Mouse (Mus musculus) spleen, embryonic (tissue): Measurements from ENCODE around the gene Hbb-bs.
"Not testable (repeated sequence)": the region's sequence is repeated elsewhere in the genome, so short reads cannot be mapped to it uniquely, and the experiment has no call there.

Experiments
- CTCF ChIA-PET: fragments of 350-600 bp; sonication (Branson Sonifier 250); formaldehyde crosslinking; loops from one replicate; lab custom pipeline; 2022; lab: Charles Lee

Gene Hbb-bs

GRCm38 (mm10) chr7:103811223-103811845, 16.6 kb downstream of the Hbb-bs start:
- CTCF ChIA-PET, result no interaction called here

- CTCF ChIA-PET, result no interaction called here
Observed at GRCm38 (mm10) chr7:103810746-103811145, 17.1 kb downstream of the Hbb-bs start.

GRCm38 (mm10) chr7:103810296-103810695, 17.6 kb downstream of the Hbb-bs start:
- CTCF ChIA-PET, result no interaction called here

GRCm38 (mm10) chr7:103809801-103810155, 18.1 kb downstream of the Hbb-bs start:
- CTCF ChIA-PET, result no interaction called here

GRCm38 (mm10) chr7:103808971-103809800, 18.7 kb downstream of the Hbb-bs start:
- CTCF ChIA-PET, result no interaction called here

GRCm38 (mm10) chr7:103808120-103808519, 19.8 kb downstream of the Hbb-bs start:
- CTCF ChIA-PET, result not testable (repeated sequence)

- CTCF ChIA-PET, result interaction anchor here (0.7 to 0.8 kb wide), 2 partner anchors 34 to 1342 kb away, joined by 3 to 5 read pairs; no protein-coding TSS in a partner anchor
Observed at GRCm38 (mm10) chr7:103806856-103807255, 21.0 kb downstream of the Hbb-bs start.

GRCm38 (mm10) chr7:103792669-103793388, 35.1 kb downstream of the Hbb-bs start:
- CTCF ChIA-PET, result interaction anchor here (0.5 to 1.0 kb wide), 3 partner anchors 164 to 1739 kb away, joined by 3 to 6 read pairs (median 3); no protein-coding TSS in a partner anchor

- CTCF ChIA-PET, result no interaction called here
Observed at GRCm38 (mm10) chr7:103791721-103792120, 36.2 kb downstream of the Hbb-bs start, which contains the start of gene Olfr67. Gene Olfr67, minus strand, starts transcription at chr7:103791821.

GRCm38 (mm10) chr7:103779598-103779997, 48.3 kb downstream of the Hbb-bs start, which contains the start of gene Olfr68:
Gene Olfr68, minus strand, starts transcription at chr7:103779698.
- CTCF ChIA-PET, result no interaction called here

GRCm38 (mm10) chr7:103777652-103778051, 50.2 kb downstream of the Hbb-bs start:
- CTCF ChIA-PET, result not testable (repeated sequence)
